Mouse (Mus musculus) intestine, postnatal 0 days (tissue): Measurements from ENCODE around the gene Pard3b. TPM values are rescaled to one million over a fixed set of nuclear protein-coding genes. Genes with fewer than 3 reads are reported as not detected.

Experiments used
- ATAC-seq: fragments of 200-750 bp; cut with Nextera tagmentation; 2 replicates; pipeline ENCODE4 v1.8.0; 2017; ENCODE audit warnings: mild to moderate bottlenecking, moderate TSS enrichment, moderate library complexity
- H3K27ac ChIP-seq: fragments of 300-500 bp; sonication (generic); 2 replicates; pipeline ENCODE4 v1.5.1; 2014; ENCODE audit warnings: mild to moderate bottlenecking, low read depth, low read length, moderate library complexity
- H3K27me3 ChIP-seq: fragments of 300-500 bp; sonication (generic); replicated peaks from 2 replicates; pipeline ENCODE4 v1.6.1; 2014; ENCODE audit warnings: low read length, mixed read lengths; ENCODE audit not compliant: control insufficient read depth, insufficient read depth
- H3K36me3 ChIP-seq: fragments of 300-500 bp; sonication (generic); 2 replicates; pipeline ENCODE4 v1.6.1; 2014; ENCODE audit warnings: mild to moderate bottlenecking, moderate library complexity; ENCODE audit not compliant: control insufficient read depth, insufficient read depth
- H3K4me1 ChIP-seq: fragments of 300-500 bp; sonication (generic); replicated peaks from 2 replicates; pipeline ENCODE4 v1.6.1; 2014; ENCODE audit warnings: antibody characterized with exemption, low read length, mixed read lengths; ENCODE audit not compliant: control insufficient read depth, insufficient read depth
- H3K4me2 ChIP-seq: fragments of 300-500 bp; sonication (generic); replicated peaks from 2 replicates; pipeline ENCODE4 v1.6.1; 2014; ENCODE audit warnings: low read depth, mild to moderate bottlenecking, moderate library complexity
- H3K4me3 ChIP-seq: fragments of 300-500 bp; sonication (generic); 2 replicates; pipeline ENCODE4 v1.5.1; 2014; ENCODE audit warnings: low read depth, low read length
- H3K9ac ChIP-seq: fragments of 300-500 bp; sonication (generic); 2 replicates; pipeline ENCODE4 v1.6.1; 2014; ENCODE audit warnings: mild to moderate bottlenecking, low read depth, low read length
- H3K9me3 ChIP-seq: fragments of 300-500 bp; sonication (generic); 2 replicates; pipeline ENCODE4 v1.6.1; 2016; ENCODE audit warnings: mixed run types; ENCODE audit not compliant: control insufficient read depth
- CTCF ChIP-seq: sonication (generic); IDR thresholded peaks from 2 replicates; pipeline ENCODE4 v1.5.1; 2016; ENCODE audit warnings: low read depth, mild to moderate bottlenecking, control low read depth, antibody characterized with exemption, moderate library complexity
- WGBS: fragments of 180-500 bp; shearing (Covaris S2); extraction: QIAGEN DNeasy Blood & Tissue Kit; methylation state at CpG from one replicate; pipeline ENCODE4 v1.1.7; 2014; 5-methylcytosine and 5-hydroxymethylcytosine counted together
- polyA plus RNA-seq: library from polyadenylated mRNA; unstranded; fragments of >200 nt; fragmentation: Nextera tagmentation; extraction: Ambion mirVana; gene quantifications from 2 replicates; pipeline ENCODE4 v1.2.1, GENCODE M21; 2015

Gene Pard3b
- polyA plus RNA-seq, 1 experiment from 2014 or later = 17.2 TPM

DNA sequence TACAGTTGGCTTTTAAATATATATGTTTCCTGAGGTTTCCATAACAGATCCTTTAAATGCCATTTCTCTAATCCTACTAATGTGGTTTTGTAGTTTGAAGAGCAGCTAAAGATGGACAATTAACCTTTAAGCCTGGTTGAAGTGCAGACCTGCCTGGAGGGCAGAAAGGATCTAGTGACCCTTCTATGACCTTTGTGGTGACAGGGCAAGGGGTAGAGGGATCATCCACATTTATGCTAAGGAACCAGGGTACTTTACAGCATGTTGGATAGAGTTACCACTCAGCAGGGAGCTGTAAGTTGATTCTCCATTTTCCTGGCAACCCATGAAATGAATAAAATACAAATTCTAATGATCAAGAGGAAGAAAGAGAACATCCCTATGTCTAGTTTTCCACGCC lies 47.3 kb downstream of the Pard3b start:
- H3K27me3 ChIP-seq = no peaks in the 10 kb centered on the region
- 96% methylated on average over 1 of the region's 1 CpGs for WGBS
- H3K27ac ChIP-seq = no peak overlapping the region
- H3K9ac ChIP-seq = no peak overlapping the region
- H3K9me3 ChIP-seq = no peaks in the 10 kb centered on the region
- H3K4me1 ChIP-seq = 0 out of 2 replicates have a peak, but pooled peaks cover 5% of the 10 kb centered on the region
- H3K36me3 ChIP-seq = no peaks in the 10 kb centered on the region
- no peak overlapping the region for H3K4me2 ChIP-seq
- TF ChIP-seq CTCF = no peak
- ATAC-seq = no peak
- no peak overlapping the region for H3K4me3 ChIP-seq

DNA sequence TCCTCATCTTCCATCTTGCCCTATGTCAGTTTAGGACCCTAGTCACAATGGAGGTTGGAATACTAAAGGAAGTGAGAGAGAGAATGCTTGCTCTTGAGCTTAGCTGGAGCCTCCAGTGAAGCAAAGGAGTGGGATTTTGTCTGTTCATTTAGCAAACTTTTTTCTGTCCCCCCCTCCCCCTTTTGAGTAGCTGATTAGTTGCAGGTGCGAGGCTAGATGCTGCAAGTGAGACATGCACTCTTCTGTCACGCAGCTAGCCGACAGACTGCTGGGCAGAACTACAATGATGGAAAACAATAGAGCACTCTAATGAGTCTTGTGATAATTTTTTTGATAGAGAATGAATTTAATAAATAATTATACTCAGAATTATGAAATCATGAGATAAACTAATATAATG lies 49.7 kb downstream of the Pard3b start:
- no peak overlapping the region for H3K4me2 ChIP-seq
- no peaks in the 10 kb centered on the region for H3K9me3 ChIP-seq
- no peak overlapping the region for H3K9ac ChIP-seq
- TF ChIP-seq CTCF = no peak
- 0 out of 2 replicates have a peak, but pooled peaks cover 4% of the 10 kb centered on the region for H3K4me1 ChIP-seq
- 84% methylated on average over 3 of the region's 3 CpGs for WGBS
- no peak for ATAC-seq
- H3K27me3 ChIP-seq = no peaks in the 10 kb centered on the region
- no peak overlapping the region for H3K4me3 ChIP-seq
- H3K36me3 ChIP-seq = no peaks in the 10 kb centered on the region
- no peak overlapping the region for H3K27ac ChIP-seq

GRCm38 (mm10) chr1:61698462-61699218 lies 60.0 kb downstream of the Pard3b start:
- WGBS = 69% methylated on average over 10 of the region's 10 CpGs
- TF ChIP-seq CTCF = no peak
- Histone ChIP-seq H3K9ac (no peak overlapping the region), H3K4me1 (peaks cover 3% of the 10 kb centered on the region; the same call in 1 of the 2 replicates), H3K4me2 (no peak overlapping the region), H3K4me3 (no peak overlapping the region), H3K36me3 (no peaks in the 10 kb centered on the region), H3K9me3 (no peaks in the 10 kb centered on the region), H3K27ac (no peak overlapping the region), H3K27me3 (no peaks in the 10 kb centered on the region)
- ATAC-seq = no peak

DNA sequence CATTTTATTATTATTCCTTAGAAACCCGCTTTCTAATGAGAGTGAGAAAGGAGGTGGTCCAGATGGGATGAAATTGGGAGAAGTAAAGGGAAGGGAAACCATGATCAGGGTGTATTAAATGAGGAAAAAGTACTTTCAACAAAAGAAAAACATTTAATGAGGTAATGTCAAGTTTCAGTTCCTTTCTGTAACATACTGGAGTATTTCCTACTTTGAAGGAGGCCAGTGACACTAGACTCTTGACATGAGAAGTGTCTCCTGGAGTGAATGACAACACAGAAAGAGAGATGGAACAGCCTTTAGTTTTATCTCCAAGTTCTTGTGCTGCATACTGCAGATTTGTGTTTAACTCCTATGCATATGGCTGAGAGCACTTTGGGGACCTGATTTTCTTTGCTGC lies 71.2 kb downstream of the Pard3b start:
- Histone ChIP-seq H3K9ac (no peak overlapping the region), H3K27me3 (no peaks in the 10 kb centered on the region), H3K9me3 (no peaks in the 10 kb centered on the region), H3K4me2 (no peak overlapping the region), H3K4me1 (peaks cover 9% of the 10 kb centered on the region), H3K4me3 (no peak overlapping the region), H3K27ac (no peak overlapping the region), H3K36me3 (no peaks in the 10 kb centered on the region)
- no peak for TF ChIP-seq CTCF
- 80% methylated on average over 1 of the region's 1 CpGs for WGBS
- no peak for ATAC-seq

DNA sequence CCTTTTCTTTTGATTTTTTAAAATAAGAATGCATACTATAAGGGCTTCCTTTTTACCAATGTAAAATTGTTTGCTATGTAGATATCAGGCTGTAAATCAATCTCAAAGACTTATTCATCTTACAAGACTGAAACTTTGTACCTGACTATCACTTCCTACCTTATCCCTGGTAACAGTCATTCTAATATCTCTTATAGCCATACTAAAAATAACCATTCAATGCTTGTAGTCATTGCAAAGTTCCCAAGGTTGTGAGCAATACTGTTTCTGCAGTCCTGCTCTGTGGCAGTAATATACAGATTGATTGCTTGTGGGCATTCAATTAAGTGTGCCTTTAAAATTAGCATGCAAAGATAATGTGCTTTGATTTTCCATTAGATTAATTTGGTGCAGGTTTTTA lies 72.9 kb downstream of the Pard3b start:
- H3K27ac ChIP-seq = no peak overlapping the region
- no peak overlapping the region for H3K9ac ChIP-seq
- no peaks in the 10 kb centered on the region for H3K9me3 ChIP-seq
- peaks cover 9% of the 10 kb centered on the region for H3K4me1 ChIP-seq
- no peak overlapping the region for H3K4me2 ChIP-seq
- H3K4me3 ChIP-seq = no peak overlapping the region
- TF ChIP-seq CTCF = no peak
- ATAC-seq = no peak
- no peaks in the 10 kb centered on the region for H3K36me3 ChIP-seq
- H3K27me3 ChIP-seq = no peaks in the 10 kb centered on the region

- no peak overlapping the region for H3K4me3 ChIP-seq
- peaks cover 6% of the 10 kb centered on the region; the same call in 1 of the 2 replicates for H3K4me1 ChIP-seq
- TF ChIP-seq CTCF = no peak
- no peak overlapping the region for H3K9ac ChIP-seq
- no peaks in the 10 kb centered on the region for H3K27me3 ChIP-seq
- H3K27ac ChIP-seq = no peak overlapping the region
- no peak for ATAC-seq
- H3K36me3 ChIP-seq = no peaks in the 10 kb centered on the region
- no peak overlapping the region for H3K4me2 ChIP-seq
- no peaks in the 10 kb centered on the region for H3K9me3 ChIP-seq
- 53% methylated on average over 4 of the region's 4 CpGs for WGBS
Measured at GRCm38 (mm10) chr1:61729654-61730053, 91.0 kb downstream of the Pard3b start.
